Mouse (Mus musculus) erythroblast, embryonic 14.5 days (primary cell): ENCODE data around the gene Acad12. TPM values are rescaled to one million over a fixed set of nuclear protein-coding genes. Genes with fewer than 3 reads are reported as not detected.
A peak's percentile ranks its signal among the peaks of the same experiment; 100 is the strongest.
"Not testable (repeated sequence)": the region's sequence is repeated elsewhere in the genome, so short reads cannot be mapped to it uniquely, and the experiment has no call there.

Source experiments
- H3K27me3 ChIP-seq: 2 replicates; pipeline ENCODE4 v1.6.1; 2012; ENCODE audit warnings: inconsistent platforms; ENCODE audit not compliant: control insufficient read depth
- H3K36me3 ChIP-seq: 2 replicates; pipeline ENCODE4 v1.6.1; 2012; ENCODE audit warnings: mild to moderate bottlenecking, inconsistent platforms; ENCODE audit not compliant: control insufficient read depth
- H3K4me1 ChIP-seq: 2 replicates; pipeline ENCODE4 v1.6.1; 2012; ENCODE audit warnings: inconsistent platforms; ENCODE audit not compliant: control insufficient read depth
- H3K4me3 ChIP-seq: replicated peaks from 2 replicates; pipeline ENCODE3; 2012; ENCODE audit warnings: moderate library complexity, mild to moderate bottlenecking, inconsistent platforms
- H3K9me3 ChIP-seq: 2 replicates; pipeline ENCODE4 v1.6.1; 2012; ENCODE audit warnings: low read length, inconsistent platforms, mixed read lengths; ENCODE audit not compliant: control insufficient read depth
- GATA1 ChIP-seq: IDR thresholded peaks from 2 replicates; pipeline ENCODE4 v1.6.1; 2012; ENCODE audit warnings: low read length, inconsistent platforms, mixed read lengths
- TAL1 ChIP-seq: IDR thresholded peaks from 3 replicates; pipeline ENCODE4 v1.6.1; 2012; ENCODE audit warnings: low read length, inconsistent platforms, mixed read lengths
- polyA plus RNA-seq: library from polyadenylated mRNA; stranded (reverse); fragments of >175 nt; gene quantifications from 2 replicates; pipeline ENCODE4 v1.2.3, GENCODE M21; 2012

The Acad12 gene
- polyA plus RNA-seq, result 0.04 and 0.06 TPM in 2 replicates

DNA sequence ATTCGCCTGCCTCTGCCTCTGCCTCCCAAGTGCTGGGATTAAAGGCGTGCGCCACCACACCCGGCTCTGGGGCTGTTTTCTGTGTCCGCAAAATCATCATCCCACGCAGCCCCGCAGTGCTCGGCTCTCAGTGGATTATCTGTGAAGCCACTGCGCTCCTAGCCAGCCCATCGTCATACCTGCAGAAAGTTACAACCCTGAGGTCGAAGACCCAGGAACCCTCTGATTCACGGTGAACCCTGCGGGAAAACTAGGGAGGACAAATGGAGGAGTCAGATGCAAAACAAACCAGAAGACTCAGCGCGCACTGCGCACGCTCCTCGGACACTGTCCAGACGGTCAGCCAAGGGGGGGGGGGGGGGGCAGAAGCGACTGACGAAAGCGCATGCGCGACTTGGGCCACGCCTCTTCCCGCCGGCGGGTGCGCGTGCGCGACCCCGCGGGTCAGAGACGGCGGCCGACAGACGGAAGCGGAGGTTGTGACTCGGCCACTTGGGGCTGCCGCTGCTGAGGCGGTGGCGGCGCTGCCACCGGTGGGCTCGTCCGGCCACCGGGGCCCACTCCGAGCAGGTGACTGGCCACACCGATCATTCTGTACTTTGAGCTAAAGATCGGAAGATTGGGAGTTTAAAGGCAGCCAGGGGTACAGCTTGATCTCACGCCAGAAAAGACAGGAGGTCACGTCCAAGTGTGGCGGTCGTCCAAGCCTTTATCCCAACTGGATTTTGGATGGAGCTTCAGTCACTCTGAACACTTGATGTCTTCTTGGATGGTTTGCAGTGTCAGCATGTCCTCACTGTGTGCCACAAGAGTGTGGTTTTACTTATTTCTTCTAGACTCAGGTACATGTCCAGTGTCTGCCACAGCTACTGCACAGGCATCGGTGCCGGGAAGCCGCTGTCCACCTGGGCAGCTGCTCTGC, at the start of gene Acad12:
TSS of gene Acad12 (minus strand) at position 347 of the 922 bp plus-strand sequence.
- H3K36me3 ChIP-seq, result peaks cover 4% of the 10 kb centered on the region
- TF ChIP-seq TAL1 (no peak), GATA1 (no peak)
- H3K4me3 ChIP-seq, result peak within 1 kb of the TSS; percentile 94
- no peaks in the 10 kb centered on the region for H3K27me3 ChIP-seq
- no peaks in the 10 kb centered on the region for H3K9me3 ChIP-seq
- H3K4me1 ChIP-seq, result peaks cover 26% of the 10 kb centered on the region

DNA sequence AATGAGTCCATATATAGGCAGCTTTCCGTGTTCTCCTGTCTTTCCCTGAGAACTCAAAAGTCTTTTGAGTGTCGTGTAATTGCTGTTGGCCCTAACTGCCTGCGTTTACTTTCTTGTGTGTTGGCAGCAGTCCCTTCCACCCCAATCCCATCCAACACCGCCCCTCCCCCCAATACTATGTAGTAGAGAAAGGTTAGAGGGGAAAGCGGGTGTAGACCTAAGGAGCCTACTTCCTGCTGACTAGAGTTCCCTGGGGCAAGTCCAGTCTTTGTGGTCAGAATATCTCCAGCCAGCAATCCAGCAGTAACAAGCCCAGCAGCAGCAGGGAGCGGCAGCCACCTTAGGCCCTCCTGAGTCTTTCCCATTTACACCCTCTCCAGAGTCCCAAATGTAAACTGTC, 49.7 kb upstream of the Acad12 start:
- peaks cover 92% of the 10 kb centered on the region for H3K36me3 ChIP-seq
- no peaks in the 10 kb centered on the region for H3K27me3 ChIP-seq
- TF ChIP-seq GATA1 (no peak), TAL1 (no peak)
- no peak overlapping the region for H3K4me3 ChIP-seq
- peaks cover 1% of the 10 kb centered on the region; the same call in 1 of the 2 replicates for H3K4me1 ChIP-seq
- H3K9me3 ChIP-seq, result peaks cover 3% of the 10 kb centered on the region; the same call in 1 of the 2 replicates

DNA sequence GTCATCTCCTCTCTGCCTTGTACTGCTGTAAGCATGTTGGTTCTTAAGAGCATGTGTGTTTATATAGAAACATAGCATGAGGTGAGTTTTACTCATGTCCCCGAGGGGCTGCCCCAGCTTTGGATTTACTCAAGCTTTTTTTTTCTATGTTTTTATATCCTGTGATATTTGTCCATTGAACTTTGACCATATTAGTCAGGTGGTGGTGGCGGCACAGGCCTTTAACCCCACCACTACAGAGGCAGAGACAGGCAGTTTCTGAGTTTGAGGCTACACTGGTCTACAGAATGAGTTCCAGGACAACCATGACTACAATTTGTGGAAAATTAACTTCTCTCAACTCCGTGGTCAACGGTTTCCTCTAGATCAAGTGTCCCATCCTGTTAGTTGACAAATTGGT, 48.3 kb upstream of the Acad12 start:
- TF ChIP-seq TAL1 (no peak), GATA1 (no peak)
- Histone ChIP-seq H3K9me3 (peaks cover 3% of the 10 kb centered on the region; the same call in 1 of the 2 replicates), H3K4me3 (no peak overlapping the region), H3K4me1 (peaks cover 7% of the 10 kb centered on the region), H3K36me3 (peaks cover 93% of the 10 kb centered on the region), H3K27me3 (no peaks in the 10 kb centered on the region)

DNA sequence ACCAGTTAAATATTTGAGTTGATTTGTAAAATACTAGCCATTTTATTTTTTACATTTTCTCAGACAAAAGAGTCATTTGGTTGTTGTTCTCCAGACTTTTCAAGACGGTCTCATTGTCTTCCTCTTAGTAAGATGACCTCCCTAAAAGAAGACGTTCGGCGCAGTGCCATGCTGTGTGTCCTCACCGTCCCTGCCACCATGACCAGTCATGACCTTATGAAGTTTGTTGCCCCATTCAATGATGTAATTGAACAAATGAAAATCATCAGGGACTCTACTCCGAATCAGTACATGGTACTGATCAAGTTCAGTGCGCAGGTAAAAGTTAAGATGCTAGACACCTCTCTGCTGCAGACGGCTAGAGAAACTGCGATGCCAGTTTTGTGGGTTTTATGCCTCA, 46.2 kb upstream of the Acad12 start:
- no peak overlapping the region for H3K4me3 ChIP-seq
- H3K27me3 ChIP-seq, result no peaks in the 10 kb centered on the region
- H3K9me3 ChIP-seq, result 0 out of 2 replicates have a peak, but pooled peaks cover under 1% of the 10 kb centered on the region
- TF ChIP-seq GATA1, result no peak
- no peak for TF ChIP-seq TAL1
- peaks cover 83% of the 10 kb centered on the region for H3K36me3 ChIP-seq
- peaks cover 24% of the 10 kb centered on the region for H3K4me1 ChIP-seq

DNA sequence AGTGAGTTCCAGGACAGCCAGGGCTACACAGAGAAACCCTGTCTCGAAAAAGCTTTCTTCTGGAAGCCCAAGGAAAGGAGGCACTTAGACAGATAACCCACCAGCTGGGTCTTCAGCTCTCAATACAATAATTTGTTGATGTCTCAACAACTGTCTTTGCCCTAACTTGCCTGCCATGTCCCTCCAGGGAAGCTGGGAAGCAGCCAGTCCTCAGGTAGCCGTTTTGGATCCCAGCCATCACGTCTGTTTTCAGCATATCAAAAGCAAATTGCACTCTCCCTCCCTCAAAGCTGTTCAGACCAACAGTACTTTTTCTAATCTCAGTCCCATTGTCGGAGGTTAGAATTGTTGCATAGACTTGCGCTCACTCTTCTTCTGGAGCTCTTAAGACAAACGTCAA, 45.3 kb upstream of the Acad12 start:
- H3K9me3 ChIP-seq, result no peaks in the 10 kb centered on the region
- peaks cover 76% of the 10 kb centered on the region for H3K36me3 ChIP-seq
- no peaks in the 10 kb centered on the region for H3K27me3 ChIP-seq
- peaks cover 30% of the 10 kb centered on the region for H3K4me1 ChIP-seq
- TF ChIP-seq TAL1 (no peak), GATA1 (no peak)
- no peak overlapping the region for H3K4me3 ChIP-seq

DNA sequence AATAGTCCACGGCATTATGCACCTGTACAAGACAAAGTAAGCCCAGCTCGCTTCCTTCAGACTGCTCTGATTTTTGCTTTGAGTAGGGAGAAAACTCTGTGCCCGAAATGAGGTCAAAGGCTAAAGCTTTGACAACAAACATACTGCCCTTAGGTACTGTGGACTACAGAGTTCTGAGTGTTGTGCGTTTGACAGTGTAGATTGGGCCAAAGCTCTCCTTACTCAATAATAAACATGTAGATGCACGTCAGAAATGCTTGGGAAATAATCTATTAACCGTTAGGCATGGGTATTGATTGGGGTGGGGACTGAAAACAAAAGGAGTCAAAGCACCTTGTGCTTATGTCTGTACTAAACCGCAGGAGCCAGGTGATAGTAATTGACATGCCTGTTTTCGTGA, 44.7 kb upstream of the Acad12 start:
- peaks cover 70% of the 10 kb centered on the region for H3K36me3 ChIP-seq
- H3K4me1 ChIP-seq, result peaks cover 30% of the 10 kb centered on the region
- H3K4me3 ChIP-seq, result no peak overlapping the region
- no peaks in the 10 kb centered on the region for H3K27me3 ChIP-seq
- no peaks in the 10 kb centered on the region for H3K9me3 ChIP-seq
- TF ChIP-seq GATA1 (no peak), TAL1 (no peak)

DNA sequence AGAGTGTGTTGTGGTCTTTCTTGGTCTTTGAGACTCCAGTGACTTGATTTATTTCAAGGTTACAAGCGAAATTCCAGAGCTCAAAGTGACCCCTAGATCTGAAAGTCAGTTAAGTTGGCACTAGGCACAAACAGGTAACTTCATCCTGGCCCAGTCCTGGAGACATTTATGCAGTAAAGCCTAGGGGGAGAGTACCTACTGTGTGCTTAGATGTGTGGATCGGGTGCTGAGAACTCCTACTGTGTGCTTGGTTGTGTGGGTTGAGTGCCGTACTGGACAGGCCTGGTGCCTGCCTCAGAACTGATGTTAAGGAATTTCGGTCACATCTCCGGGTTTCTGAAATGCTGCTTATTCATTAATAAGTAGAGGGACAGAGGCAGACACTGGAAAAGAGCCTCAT, 42.8 kb upstream of the Acad12 start:
- TF ChIP-seq GATA1 (no peak), TAL1 (no peak)

DNA sequence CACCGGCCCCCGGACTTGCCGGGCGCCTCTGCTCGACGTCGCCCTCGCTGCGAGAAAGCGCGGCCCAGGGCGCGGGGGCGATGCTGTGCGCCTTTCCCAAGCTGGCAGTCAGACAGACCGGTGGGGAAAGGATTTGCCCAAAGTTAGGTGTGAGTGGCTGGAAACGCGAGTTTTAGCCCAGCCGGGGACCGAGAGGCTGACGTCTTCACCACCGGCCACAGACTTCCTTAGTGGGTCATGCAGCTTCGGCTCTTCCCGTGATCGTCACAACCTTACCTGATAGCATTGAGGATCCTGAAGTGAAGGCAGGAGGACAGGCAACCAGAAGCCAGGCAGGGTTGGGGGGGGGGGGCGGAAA, 42.1 kb upstream of the Acad12 start:
- TF ChIP-seq TAL1 (no peak), GATA1 (no peak)
- peaks cover 30% of the 10 kb centered on the region for H3K4me1 ChIP-seq
- peaks cover 44% of the 10 kb centered on the region for H3K36me3 ChIP-seq
- peak overlapping the region; percentile 97 for H3K4me3 ChIP-seq
- no peaks in the 10 kb centered on the region for H3K9me3 ChIP-seq
- no peaks in the 10 kb centered on the region for H3K27me3 ChIP-seq

More for the DNA sequence above, 42.8 kb upstream of the Acad12 start:
- Histone ChIP-seq H3K36me3 (peaks cover 50% of the 10 kb centered on the region), H3K4me1 (peaks cover 30% of the 10 kb centered on the region), H3K9me3 (no peaks in the 10 kb centered on the region), H3K27me3 (no peaks in the 10 kb centered on the region), H3K4me3 (peak overlapping the region; percentile 97)

DNA sequence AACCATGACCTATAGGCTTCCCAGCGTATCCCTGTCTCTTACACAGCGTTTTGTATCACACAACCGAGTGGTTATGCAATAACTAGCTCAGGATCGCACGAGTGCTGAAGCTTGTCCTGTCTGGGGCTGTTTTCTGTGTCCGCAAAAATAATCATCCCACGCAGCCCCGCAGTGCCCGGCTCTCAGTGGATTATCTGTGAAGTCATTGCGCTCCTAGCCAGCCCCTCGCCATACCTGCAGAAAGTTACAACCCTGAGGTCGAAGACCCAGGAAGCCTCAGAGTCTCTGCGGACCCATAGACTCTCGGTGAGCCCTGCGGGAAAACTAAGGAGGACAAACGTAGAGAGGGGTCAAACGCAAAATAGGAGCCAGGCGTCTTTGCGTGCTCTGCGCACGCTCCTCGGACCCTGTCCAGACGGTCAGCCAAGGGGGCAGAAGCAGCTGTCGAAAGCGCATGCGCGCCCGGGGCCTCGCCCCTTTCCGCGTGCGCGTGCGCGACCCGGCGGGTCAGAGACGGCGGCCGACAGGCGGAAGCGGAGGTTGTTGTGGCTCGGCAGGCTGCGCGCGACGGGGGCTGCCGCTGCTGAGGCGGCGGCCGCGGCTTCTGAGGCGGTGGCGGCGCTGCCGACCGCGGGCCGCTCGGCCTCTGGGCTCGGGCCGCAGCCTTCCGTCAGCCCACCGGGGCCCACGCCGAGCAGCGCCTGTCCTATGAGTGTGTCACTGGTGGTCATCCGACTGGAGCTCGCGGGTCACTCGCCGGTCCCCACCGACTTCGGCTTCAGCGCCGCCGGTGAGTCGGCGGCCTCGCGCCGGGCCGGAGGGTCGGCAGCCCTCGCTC, 41.5 kb upstream of the Acad12 start, which contains the start of the genes Acad10 and Brap:
TSS of gene Acad10 (minus strand) at position 456 of the 838 bp plus-strand sequence.
TSS of gene Brap (plus strand) at position 505 of the 838 bp plus-strand sequence.
- Histone ChIP-seq H3K36me3 (peaks cover 40% of the 10 kb centered on the region), H3K4me3 (peak within 1 kb of the TSS; percentile 97), H3K9me3 (no peaks in the 10 kb centered on the region), H3K27me3 (no peaks in the 10 kb centered on the region), H3K4me1 (peaks cover 30% of the 10 kb centered on the region)
- TF ChIP-seq GATA1 (no peak), TAL1 (no peak)

DNA sequence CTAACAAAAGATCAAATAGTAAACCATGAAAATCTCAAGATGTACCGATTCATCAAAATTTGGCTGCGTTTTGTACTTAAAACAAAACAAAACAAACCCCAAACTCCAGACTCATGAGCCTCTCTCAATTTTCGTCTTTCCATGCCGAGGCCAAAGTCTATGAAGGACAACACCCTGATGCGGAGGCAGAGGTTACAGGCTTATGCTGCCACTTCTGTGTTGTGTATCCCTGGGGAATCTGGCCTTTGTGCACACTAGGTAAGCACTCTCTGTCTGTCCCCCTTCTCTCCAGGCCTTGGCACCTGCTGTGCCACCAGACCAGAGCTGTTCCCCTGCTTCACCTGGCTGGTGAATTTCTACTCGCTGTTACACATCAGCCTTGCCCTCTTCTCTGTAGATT, 38.9 kb upstream of the Acad12 start:
- not testable (repeated sequence) for H3K27me3 ChIP-seq, H3K4me3 ChIP-seq, H3K9me3 ChIP-seq
- H3K4me1 ChIP-seq, result peaks cover 29% of the 10 kb centered on the region
- H3K36me3 ChIP-seq, result peaks cover 14% of the 10 kb centered on the region

DNA sequence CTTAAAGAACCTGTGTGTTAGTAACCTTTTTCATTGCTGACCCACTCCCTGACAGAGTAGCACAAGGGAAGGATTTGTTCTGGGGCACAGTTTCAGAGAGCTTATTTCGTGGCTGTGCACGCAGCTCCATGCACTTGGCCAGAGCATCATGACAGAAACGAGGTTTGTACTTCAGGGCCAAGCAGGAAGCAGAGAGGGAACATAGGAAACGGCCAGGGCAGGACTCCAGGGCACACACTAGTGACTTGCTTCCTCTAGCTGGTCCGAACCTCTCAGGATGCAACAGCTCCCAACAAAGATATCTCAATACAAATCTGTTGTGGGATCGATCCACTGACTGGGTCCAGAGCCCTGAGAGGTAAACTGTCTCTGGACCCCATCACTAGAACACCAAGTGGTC, 38.1 kb upstream of the Acad12 start:
- not testable (repeated sequence) for H3K9me3 ChIP-seq
- H3K4me1 ChIP-seq, result peaks cover 21% of the 10 kb centered on the region

More for the DNA sequence above, 38.1 kb upstream of the Acad12 start:
- H3K4me3 ChIP-seq, H3K27me3 ChIP-seq, H3K36me3 ChIP-seq: not testable (repeated sequence)
